Mouse (Mus musculus): ENCODE results near the gene Cyp26b1. TPM values are rescaled to one million over a fixed set of nuclear protein-coding genes. Genes with fewer than 3 reads are reported as not detected.
A peak's percentile ranks its signal among the peaks of the same experiment; 100 is the strongest.
"Not testable (repeated sequence)": the region's sequence is repeated elsewhere in the genome, so short reads cannot be mapped to it uniquely, and the experiment has no call there.

Cyp26b1 gene
- polyA plus RNA-seq, 1 experiment from 2014 or later, result 1.7 TPM

DNA sequence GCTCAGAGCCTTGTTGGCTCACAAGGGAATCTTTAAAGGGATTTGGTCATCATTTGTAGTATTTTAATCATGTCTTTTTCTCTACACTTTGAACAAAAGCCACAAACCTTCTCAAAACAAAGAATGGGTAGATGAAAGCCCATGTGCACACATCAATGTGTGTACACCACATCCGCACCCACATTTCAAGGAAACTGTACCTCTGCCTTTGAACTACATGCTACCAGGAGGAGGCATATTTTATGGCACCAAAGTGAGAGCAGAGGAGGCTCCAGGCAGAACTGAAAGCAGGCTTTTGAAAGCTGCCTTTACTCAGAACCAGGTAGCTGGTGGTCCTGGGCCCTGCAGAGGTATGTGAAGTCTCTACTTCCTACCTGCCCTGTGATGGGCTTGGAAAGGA, 23.3 kb upstream of the Cyp26b1 start:
- WGBS (ENCODE audit: insufficient replicate concordance), result 81% methylated on average over 1 of the region's 1 CpGs
- Histone ChIP-seq H3K4me1 (ENCODE audit: control insufficient read depth, insufficient read depth, low read length) (no peaks in the 10 kb centered on the region), H3K27ac (ENCODE audit: low read depth, low read length) (no peak overlapping the region), H3K9me3 (replicated peaks; ENCODE audit: control insufficient read depth, low read length) (no peaks in the 10 kb centered on the region), H3K4me3 (ENCODE audit: low read depth, low read length) (no peak overlapping the region), H3K9ac (ENCODE audit: low read depth, low read length) (no peak overlapping the region), H3K27me3 (ENCODE audit: control insufficient read depth, insufficient read depth, low read length) (no peaks in the 10 kb centered on the region), H3K4me2 (no peak overlapping the region), H3K36me3 (ENCODE audit: control insufficient read depth, insufficient read depth, low read length) (0 out of 2 replicates have a peak, but pooled peaks cover 2% of the 10 kb centered on the region)
- ATAC-seq (replicated peaks; ENCODE audit: insufficient number of reproducible peaks, low FRiP score, low TSS enrichment), result no peak

DNA sequence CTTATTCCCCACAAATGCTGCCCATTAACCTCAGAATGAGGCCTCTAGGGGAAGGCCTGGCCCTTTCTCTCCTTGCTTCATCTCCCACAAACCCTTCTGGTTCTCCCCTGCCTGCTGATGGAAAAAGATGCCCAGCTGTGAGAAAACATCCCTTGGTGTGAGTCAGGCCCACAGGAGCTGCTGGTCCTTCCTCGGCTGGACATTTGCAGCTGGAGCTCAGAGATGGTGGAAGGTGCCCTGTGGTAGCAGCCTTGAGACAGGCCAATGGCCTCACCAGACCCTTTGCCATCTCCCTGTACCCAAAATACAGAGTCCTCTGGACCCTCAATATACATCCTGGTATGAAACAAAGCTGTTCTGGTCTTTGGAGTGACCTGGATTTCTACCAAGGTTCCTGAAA, 22.9 kb upstream of the Cyp26b1 start:
- Histone ChIP-seq H3K4me1 (ENCODE audit: control insufficient read depth, insufficient read depth, low read length) (no peaks in the 10 kb centered on the region), H3K4me3 (ENCODE audit: low read depth, low read length) (no peak overlapping the region), H3K9ac (ENCODE audit: low read depth, low read length) (no peak overlapping the region), H3K9me3 (replicated peaks; ENCODE audit: control insufficient read depth, low read length) (no peaks in the 10 kb centered on the region), H3K27ac (ENCODE audit: low read depth, low read length) (no peak overlapping the region), H3K27me3 (ENCODE audit: control insufficient read depth, insufficient read depth, low read length) (no peaks in the 10 kb centered on the region), H3K36me3 (ENCODE audit: control insufficient read depth, insufficient read depth, low read length) (0 out of 2 replicates have a peak, but pooled peaks cover 2% of the 10 kb centered on the region), H3K4me2 (no peak overlapping the region)
- no peak for ATAC-seq (replicated peaks; ENCODE audit: insufficient number of reproducible peaks, low FRiP score, low TSS enrichment)
- WGBS (ENCODE audit: insufficient replicate concordance), result 58% methylated on average over 1 of the region's 1 CpGs

DNA sequence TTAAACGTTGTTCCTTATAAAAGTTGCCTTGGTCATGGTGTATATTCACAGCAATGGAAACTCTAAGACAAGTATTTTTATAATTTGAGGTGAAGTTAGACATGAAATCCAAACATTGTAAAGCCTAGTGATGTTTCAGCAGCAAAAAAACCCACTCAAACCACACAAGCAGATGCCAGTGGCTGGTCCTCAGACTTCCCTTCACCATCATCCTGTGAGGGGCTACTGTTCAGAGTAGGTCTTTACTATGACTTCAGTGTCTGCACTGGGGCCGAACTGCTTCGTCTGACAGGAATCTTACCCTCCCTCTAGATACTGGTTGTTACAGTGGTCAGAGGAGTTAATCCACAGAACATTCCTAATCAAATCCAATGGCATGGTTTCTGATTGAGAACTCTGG, 19.9 kb upstream of the Cyp26b1 start:
- no peaks in the 10 kb centered on the region for H3K27me3 ChIP-seq (ENCODE audit: control insufficient read depth, insufficient read depth, low read length)
- no peak overlapping the region for H3K4me2 ChIP-seq
- H3K4me1 ChIP-seq (ENCODE audit: control insufficient read depth, insufficient read depth, low read length), result no peaks in the 10 kb centered on the region
- H3K27ac ChIP-seq (ENCODE audit: low read depth, low read length), result no peak overlapping the region
- H3K9me3 ChIP-seq (replicated peaks; ENCODE audit: control insufficient read depth, low read length), result no peaks in the 10 kb centered on the region
- H3K36me3 ChIP-seq (ENCODE audit: control insufficient read depth, insufficient read depth, low read length), result 0 out of 2 replicates have a peak, but pooled peaks cover under 1% of the 10 kb centered on the region
- no peak for ATAC-seq (replicated peaks; ENCODE audit: insufficient number of reproducible peaks, low FRiP score, low TSS enrichment)
- 81% methylated on average over 3 of the region's 3 CpGs for WGBS (ENCODE audit: insufficient replicate concordance)
- no peak overlapping the region for H3K9ac ChIP-seq (ENCODE audit: low read depth, low read length)
- no peak overlapping the region for H3K4me3 ChIP-seq (ENCODE audit: low read depth, low read length)

DNA sequence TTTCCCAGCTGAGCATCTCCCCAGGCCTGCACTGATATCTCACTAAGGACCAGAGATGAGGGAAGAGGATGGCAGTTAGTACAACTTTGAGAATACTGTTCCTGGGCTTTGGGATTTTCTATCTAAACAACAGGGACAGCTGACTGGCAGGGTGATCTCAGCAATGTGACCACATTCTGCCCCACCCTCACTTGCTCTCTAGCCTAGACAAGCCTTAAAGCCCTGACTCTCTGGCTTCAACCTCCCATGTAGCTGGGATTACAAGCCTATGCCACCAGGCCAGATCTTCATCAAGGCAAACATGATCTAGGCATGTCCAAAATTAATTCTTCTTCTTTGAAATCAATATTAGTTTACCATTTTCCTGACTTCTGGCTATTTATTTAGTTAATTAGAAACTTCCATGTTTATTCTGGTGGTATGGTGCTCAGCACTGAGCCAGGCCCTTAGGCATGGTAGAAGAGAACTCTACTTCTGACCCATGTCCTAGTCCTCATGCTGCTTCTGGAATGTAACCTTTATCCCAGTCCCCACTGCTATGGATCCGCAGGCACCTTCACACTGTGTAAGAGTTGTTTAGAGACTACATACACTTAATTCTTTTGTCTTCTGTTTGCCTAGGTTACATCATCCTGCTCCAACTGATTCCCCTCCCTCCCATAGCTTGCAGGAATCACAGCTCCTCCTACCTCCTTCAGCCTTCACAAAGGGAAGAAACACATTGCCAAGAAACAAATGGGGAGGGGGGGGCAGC, 7.6 kb upstream of the Cyp26b1 start:
- Histone ChIP-seq H3K4me1 (ENCODE audit: control insufficient read depth, insufficient read depth, low read length) (no peaks in the 10 kb centered on the region), H3K27ac (ENCODE audit: low read depth, low read length) (no peak overlapping the region), H3K9me3 (replicated peaks; ENCODE audit: control insufficient read depth, low read length) (no peaks in the 10 kb centered on the region), H3K9ac (ENCODE audit: low read depth, low read length) (no peak overlapping the region), H3K36me3 (ENCODE audit: control insufficient read depth, insufficient read depth, low read length) (no peaks in the 10 kb centered on the region), H3K4me3 (ENCODE audit: low read depth, low read length) (no peak overlapping the region), H3K27me3 (ENCODE audit: control insufficient read depth, insufficient read depth, low read length) (0 out of 2 replicates have a peak, but pooled peaks cover 3% of the 10 kb centered on the region), H3K4me2 (no peak overlapping the region)
- WGBS (ENCODE audit: insufficient replicate concordance), result 9% methylated on average over 1 of the region's 1 CpGs
- ATAC-seq (replicated peaks; ENCODE audit: insufficient number of reproducible peaks, low FRiP score, low TSS enrichment), result no peak

DNA sequence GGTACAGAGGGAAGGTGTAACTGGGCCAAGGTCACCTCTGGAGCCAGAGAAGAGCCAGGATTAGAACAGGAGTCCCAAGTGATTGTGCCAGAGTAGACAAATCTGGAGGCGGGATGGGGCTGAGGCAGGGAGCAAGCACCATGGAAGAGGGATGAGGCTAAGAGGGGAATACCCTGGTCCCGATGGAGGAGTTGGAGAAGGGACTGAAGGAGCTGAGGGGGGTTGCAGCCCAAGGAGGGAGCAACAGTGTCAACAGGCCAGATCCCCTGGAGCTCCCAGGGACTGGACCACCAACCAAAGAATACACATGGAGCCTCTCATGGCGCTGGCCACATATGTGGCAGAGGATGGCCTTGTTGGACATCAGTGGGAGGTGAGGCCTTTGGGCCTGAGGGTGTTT, 5.6 kb upstream of the Cyp26b1 start:
- 66% methylated on average over 3 of the region's 3 CpGs for WGBS (ENCODE audit: insufficient replicate concordance)
- ATAC-seq (replicated peaks; ENCODE audit: insufficient number of reproducible peaks, low FRiP score, low TSS enrichment); H3K27ac ChIP-seq (ENCODE audit: low read depth, low read length): not testable (repeated sequence)

DNA sequence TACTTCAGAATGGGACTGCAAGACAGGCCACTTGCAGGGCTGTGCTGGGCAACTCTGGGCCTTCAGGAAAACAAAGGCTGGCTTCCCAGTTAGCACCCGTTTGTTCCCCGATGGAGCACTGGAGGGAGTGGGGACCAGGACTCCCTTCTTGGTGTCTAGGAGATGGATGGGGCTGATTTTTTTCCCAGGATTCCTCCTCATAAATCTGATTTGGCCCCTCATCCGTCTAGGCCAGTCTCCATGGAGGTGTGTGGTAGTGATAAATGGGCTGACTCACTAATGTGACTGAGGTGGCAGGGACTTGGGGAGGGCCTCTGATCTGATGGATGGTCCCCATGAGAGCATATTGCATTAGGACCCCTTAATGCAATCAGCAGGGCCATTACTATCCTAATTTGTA, 5.0 kb upstream of the Cyp26b1 start:
- H3K27ac ChIP-seq (ENCODE audit: low read depth, low read length), result no peak overlapping the region
- 0 out of 2 replicates have a peak, but pooled peaks cover 4% of the 10 kb centered on the region for H3K4me1 ChIP-seq (ENCODE audit: control insufficient read depth, insufficient read depth, low read length)
- no peaks in the 10 kb centered on the region for H3K9me3 ChIP-seq (replicated peaks; ENCODE audit: control insufficient read depth, low read length)
- no peak for ATAC-seq (replicated peaks; ENCODE audit: insufficient number of reproducible peaks, low FRiP score, low TSS enrichment)
- no peak overlapping the region for H3K4me2 ChIP-seq
- H3K4me3 ChIP-seq (ENCODE audit: low read depth, low read length), result no peak overlapping the region
- WGBS (ENCODE audit: insufficient replicate concordance), result 70% methylated on average over 3 of the region's 3 CpGs
- no peak overlapping the region for H3K9ac ChIP-seq (ENCODE audit: low read depth, low read length)
- H3K36me3 ChIP-seq (ENCODE audit: control insufficient read depth, insufficient read depth, low read length), result no peaks in the 10 kb centered on the region
- 0 out of 2 replicates have a peak, but pooled peaks cover 3% of the 10 kb centered on the region for H3K27me3 ChIP-seq (ENCODE audit: control insufficient read depth, insufficient read depth, low read length)

More for the DNA sequence above, 5.6 kb upstream of the Cyp26b1 start:
- H3K9ac ChIP-seq (ENCODE audit: low read depth, low read length); H3K4me1 ChIP-seq (ENCODE audit: control insufficient read depth, insufficient read depth, low read length); H3K4me3 ChIP-seq (ENCODE audit: low read depth, low read length); H3K36me3 ChIP-seq (ENCODE audit: control insufficient read depth, insufficient read depth, low read length); H3K27me3 ChIP-seq (ENCODE audit: control insufficient read depth, insufficient read depth, low read length); H3K4me2 ChIP-seq; H3K9me3 ChIP-seq (replicated peaks; ENCODE audit: control insufficient read depth, low read length): not testable (repeated sequence)

DNA sequence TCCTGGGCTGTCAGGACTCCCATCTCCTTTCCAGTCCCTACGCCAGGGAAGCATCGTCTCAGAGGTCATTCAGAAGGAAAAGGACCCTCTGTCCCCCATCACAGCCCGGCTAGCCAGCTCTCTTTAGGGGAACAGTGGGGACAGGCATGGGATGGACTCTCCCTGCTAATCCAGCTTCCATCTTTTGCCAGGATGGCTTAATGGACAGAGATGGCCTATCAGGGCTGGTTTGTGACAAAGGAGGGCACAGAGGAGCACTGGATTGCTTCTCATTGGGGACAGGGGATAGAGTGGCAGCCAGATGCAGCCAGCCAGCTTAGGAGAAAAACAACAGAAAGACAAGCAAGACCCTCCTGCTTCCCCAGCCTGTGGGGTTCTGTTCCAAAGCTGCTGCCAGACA, 918 bp upstream of the Cyp26b1 start:
- H3K27me3 ChIP-seq (ENCODE audit: control insufficient read depth, insufficient read depth, low read length), result peaks cover 12% of the 10 kb centered on the region
- no peaks in the 10 kb centered on the region for H3K9me3 ChIP-seq (replicated peaks; ENCODE audit: control insufficient read depth, low read length)
- WGBS (ENCODE audit: insufficient replicate concordance), result 44% methylated on average over 3 of the region's 3 CpGs
- peaks cover 7% of the 10 kb centered on the region; the same call in 1 of the 2 replicates for H3K4me1 ChIP-seq (ENCODE audit: control insufficient read depth, insufficient read depth, low read length)
- no peak overlapping the region for H3K4me3 ChIP-seq (ENCODE audit: low read depth, low read length)
- H3K27ac ChIP-seq (ENCODE audit: low read depth, low read length), result no peak overlapping the region
- no peak for ATAC-seq (replicated peaks; ENCODE audit: insufficient number of reproducible peaks, low FRiP score, low TSS enrichment)
- H3K4me2 ChIP-seq, result 0 out of 2 replicates have a peak overlapping the region, but pooled peaks have one; percentile 7
- no peaks in the 10 kb centered on the region for H3K36me3 ChIP-seq (ENCODE audit: control insufficient read depth, insufficient read depth, low read length)
- H3K9ac ChIP-seq (ENCODE audit: low read depth, low read length), result no peak overlapping the region; the same call in 1 of the 2 replicates

DNA sequence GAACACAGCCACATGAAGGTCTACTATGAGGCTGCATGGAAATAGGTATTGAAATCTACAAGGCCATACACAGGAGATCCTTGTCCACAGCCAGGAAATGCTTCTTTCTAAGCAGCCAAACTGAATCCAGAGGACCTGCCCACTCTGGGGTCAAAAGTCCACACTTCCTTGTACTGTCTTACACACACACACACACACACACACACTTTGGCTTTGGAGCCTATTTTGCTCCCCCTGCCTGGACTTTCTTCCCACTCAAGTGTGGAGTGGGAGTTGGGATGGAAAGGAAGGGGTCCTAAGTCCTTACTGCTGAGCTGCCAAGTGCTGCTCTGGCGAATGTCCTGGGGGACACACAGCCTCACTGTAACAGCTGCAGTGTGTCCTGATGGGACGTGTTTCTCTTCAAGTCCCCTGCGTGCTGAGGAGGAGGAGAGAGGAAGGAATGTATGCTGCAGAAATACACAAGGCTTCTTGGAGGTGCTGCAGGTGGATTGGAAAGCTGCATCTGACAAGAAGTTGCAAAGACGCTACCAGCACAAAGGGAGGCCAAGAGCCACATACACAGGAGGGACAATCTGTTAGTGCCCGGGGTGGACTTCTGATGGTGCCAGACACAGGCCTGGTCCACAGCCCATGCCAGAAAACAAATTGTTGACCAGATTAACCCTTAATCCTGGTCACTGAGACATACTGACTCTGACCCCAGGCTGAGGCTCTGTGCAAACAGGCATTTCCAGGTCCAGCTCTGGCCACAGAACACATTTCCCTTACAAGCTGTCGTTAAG, 2.6 kb downstream of the Cyp26b1 start:
- H3K4me3 ChIP-seq (ENCODE audit: low read depth, low read length), result no peak overlapping the region
- ATAC-seq (replicated peaks; ENCODE audit: insufficient number of reproducible peaks, low FRiP score, low TSS enrichment), result no peak
- no peak overlapping the region for H3K27ac ChIP-seq (ENCODE audit: low read depth, low read length)
- H3K36me3 ChIP-seq (ENCODE audit: control insufficient read depth, insufficient read depth, low read length), result no peaks in the 10 kb centered on the region
- 49% methylated on average over 6 of the region's 6 CpGs for WGBS (ENCODE audit: insufficient replicate concordance)
- H3K4me2 ChIP-seq, result no peak overlapping the region
- peaks cover 16% of the 10 kb centered on the region for H3K4me1 ChIP-seq (ENCODE audit: control insufficient read depth, insufficient read depth, low read length)
- peaks cover 41% of the 10 kb centered on the region for H3K27me3 ChIP-seq (ENCODE audit: control insufficient read depth, insufficient read depth, low read length)
- no peak overlapping the region for H3K9ac ChIP-seq (ENCODE audit: low read depth, low read length)
- no peaks in the 10 kb centered on the region for H3K9me3 ChIP-seq (replicated peaks; ENCODE audit: control insufficient read depth, low read length)

Measured in heart, embryonic 11.5 days (tissue).